ENCODE assay signal across 8 mouse cellular contexts in the genomic region with DNA sequence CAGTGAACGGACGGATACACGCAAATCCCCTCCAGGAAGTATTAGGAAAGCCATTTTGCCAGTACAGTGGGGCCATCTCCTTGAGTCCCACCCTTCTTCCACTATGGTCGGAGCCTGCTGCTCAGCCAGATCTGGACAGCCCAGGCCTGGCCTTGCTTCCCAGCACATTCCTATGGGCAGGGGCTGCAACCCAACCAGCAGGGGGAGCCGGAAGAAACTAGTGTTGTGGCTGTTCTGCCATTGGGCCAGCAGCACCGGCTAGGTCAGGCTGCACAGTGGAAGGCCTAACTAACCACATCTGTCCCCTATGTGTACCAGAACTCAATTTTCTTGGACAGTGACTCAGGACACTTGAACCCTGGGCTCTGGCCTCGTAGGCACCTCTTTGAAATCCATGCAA. TPM values are rescaled to one million over a fixed set of nuclear protein-coding genes. Genes with fewer than 3 reads are reported as not detected.
DNase-seq lines count a peak whose midpoint lies in the region; ATAC-seq lines count a peak whose summit lies in the region.

No protein-coding gene starts in this region.

- H3K4me3 ChIP-seq in heart, embryonic 14.5 days (ENCODE audit: control insufficient read depth in 1 of 2, insufficient read depth in 1 of 2, low read depth in 1 of 2, low read length in 2 of 2), result no peak overlapping the region

- 74% methylated on average over 7 of the region's 7 CpGs for WGBS in heart, embryonic 14.5 days

- no peak overlapping the region for H3K4me2 ChIP-seq in heart, embryonic 14.5 days (ENCODE audit: low read length)

- no peak for ATAC-seq in heart, embryonic 14.5 days (ENCODE audit: insufficient number of reproducible peaks, insufficient read depth, low FRiP score, low read depth)

- peak; percentile 96 for DNase-seq in heart, adult 11 months
- no peak for DNase-seq in heart, adult 8-10 months (ENCODE audit: low spot score)
- peak; percentile 45 for DNase-seq in 3134 (ENCODE audit: extremely low read depth, insufficient read length, low spot score)
- peak; percentile 69 for DNase-seq in adrenal gland, adult 2 months
- DNase-seq in lung, postnatal 4 days, result peak; percentile 64 to 69
- DNase-seq in left cerebral cortex, adult 8-10 months (ENCODE audit: low spot score in 2 of 2), result no peak
- no peak for DNase-seq in left cerebral cortex, adult 9 months (ENCODE audit: low spot score in 2 of 2)

- no peaks in the 10 kb centered on the region for H3K36me3 ChIP-seq in heart, embryonic 14.5 days (ENCODE audit: control insufficient read depth, insufficient read depth, low read length)

- no peak overlapping the region for H3K9ac ChIP-seq in heart, embryonic 14.5 days (ENCODE audit: low read length)

- H3K4me1 ChIP-seq in heart, embryonic 14.5 days (ENCODE audit: control insufficient read depth in 2 of 2, insufficient read depth in 2 of 2, low read length in 2 of 2), result peaks cover 43 to 52% of the 10 kb centered on the region in 2 experiments

- H3K27me3 ChIP-seq in heart, embryonic 14.5 days (ENCODE audit: control insufficient read depth, insufficient read depth, low read length), result no peaks in the 10 kb centered on the region

- H3K27ac ChIP-seq in heart, embryonic 14.5 days (replicated peaks in 1 of 2; ENCODE audit: control insufficient read depth in 1 of 2, insufficient read depth in 1 of 2, low read depth in 2 of 2, low read length in 2 of 2), result peak overlapping the region; percentile 58 to 85

- no peaks in the 10 kb centered on the region for H3K9me3 ChIP-seq in heart, embryonic 14.5 days (ENCODE audit: control insufficient read depth, low read length)

RNA-seq across cellular contexts. Expression of gene Angptl2, which starts 30.6 kb away (rescaled TPM):
- 10 to 100 TPM; 32.9 to 57.7 (median 53.5) TPM for total RNA-seq in heart, adult 8-10 months (2022)
- total RNA-seq in adrenal gland, adult 2 months (2021), result 10 to 100 TPM; 24.0 to 48.3 TPM
- polyA plus RNA-seq in adrenal gland, adult 2 months (2012; rRNA removed), result 32.5 and 35.7 TPM in 2 replicates
- polyA plus RNA-seq in heart, embryonic 14.5 days (2014; fragmentation: Nextera tagmentation; extraction: Ambion mirVana), result 51.4 and 58.2 TPM in 2 replicates
- 1 to 10 TPM; 4.0 to 4.7 (median 4.3) TPM for total RNA-seq in left cerebral cortex, adult 8-10 months (2022)

RNA-seq across cellular contexts. Expression of gene Garnl3, which starts 53.8 kb away (rescaled TPM):
- 1 to 10 TPM; 2.6 to 6.7 (median 3.5) TPM for total RNA-seq in heart, adult 8-10 months (2022)
- 10 to 100 TPM; 13.3 to 15.0 TPM for total RNA-seq in adrenal gland, adult 2 months (2021)
- 13.4 and 21.4 TPM in 2 replicates for polyA plus RNA-seq in adrenal gland, adult 2 months (2012; rRNA removed)
- polyA plus RNA-seq in heart, embryonic 14.5 days (2014; fragmentation: Nextera tagmentation; extraction: Ambion mirVana), result 9.0 and 11.0 TPM in 2 replicates
- total RNA-seq in left cerebral cortex, adult 8-10 months (2022), result 100 to 1,000 TPM in 3 of 4 experiments, 10 to 100 TPM in 1; 90.0 to 133 (median 114) TPM

Comparison
In these comparisons a context has a peak if more than half of its experiments do, and no peak if none do; other contexts are left out.
1. DNase-seq: peak in heart, adult 11 months (single experiment), 3134 (single experiment), adrenal gland, adult 2 months (single experiment) and lung, postnatal 4 days (2 of 2); none in heart, adult 8-10 months (single experiment), left cerebral cortex, adult 8-10 months (0 of 2) and left cerebral cortex, adult 9 months (0 of 2).
2. RNA of gene Angptl2, which starts 30.6 kb away (total RNA-seq): 32.9 to 57.7 TPM in heart, adult 8-10 months and 24.0 to 48.3 TPM in adrenal gland, adult 2 months; 4.0 to 4.7 TPM in left cerebral cortex, adult 8-10 months; every median in the first group is over 4 times any median in the second.
3. RNA of gene Garnl3, which starts 53.8 kb away (total RNA-seq): 90.0 to 133 TPM in left cerebral cortex, adult 8-10 months; 13.3 to 15.0 TPM in adrenal gland, adult 2 months and 2.6 to 6.7 TPM in heart, adult 8-10 months; every median in the first group is over 4 times any median in the second.